Mouse (Mus musculus) kidney, embryonic 14.5 days (tissue): ENCODE measurements around the gene Wnk2. TPM values are rescaled to one million over a fixed set of nuclear protein-coding genes. Genes with fewer than 3 reads are reported as not detected.

Source experiments
- ATAC-seq: fragments of 200-750 bp; cut with Nextera tagmentation; 2 replicates; pipeline ENCODE4 v1.8.0; 2017; ENCODE audit warnings: moderate number of reproducible peaks, mild to moderate bottlenecking, moderate TSS enrichment, moderate library complexity; ENCODE audit not compliant: low FRiP score, low TSS enrichment
- H3K27ac ChIP-seq: fragments of 300-500 bp; sonication (generic); 2 replicates; pipeline ENCODE4 v1.5.1; 2014; ENCODE audit warnings: low read depth, mild to moderate bottlenecking, low read length, moderate library complexity, mixed read lengths
- H3K27me3 ChIP-seq: fragments of 300-500 bp; sonication (generic); 2 replicates; pipeline ENCODE4 v1.6.1; 2014; ENCODE audit warnings: mild to moderate bottlenecking, low read length; ENCODE audit not compliant: control insufficient read depth, insufficient read depth
- H3K36me3 ChIP-seq: fragments of 300-500 bp; sonication (generic); 2 replicates; pipeline ENCODE4 v1.6.1; 2014; ENCODE audit warnings: low read length, mixed read lengths; ENCODE audit not compliant: control insufficient read depth, insufficient read depth
- H3K4me1 ChIP-seq: fragments of 300-500 bp; sonication (generic); 2 replicates; pipeline ENCODE4 v1.6.1; 2014; ENCODE audit warnings: low read length, mixed read lengths; ENCODE audit not compliant: control insufficient read depth, insufficient read depth
- H3K4me2 ChIP-seq: fragments of 300-500 bp; sonication (generic); replicated peaks from 2 replicates; pipeline ENCODE4 v1.6.1; 2014; ENCODE audit warnings: low read depth, mild to moderate bottlenecking, low read length
- H3K4me3 ChIP-seq: fragments of 300-500 bp; sonication (generic); 2 replicates; pipeline ENCODE4 v1.5.1; 2014; ENCODE audit warnings: mild to moderate bottlenecking, low read length
- H3K9ac ChIP-seq: fragments of 300-500 bp; sonication (generic); 2 replicates; pipeline ENCODE4 v1.6.1; 2014; ENCODE audit warnings: low read depth, mild to moderate bottlenecking, low read length, moderate library complexity
- H3K9me3 ChIP-seq: fragments of 300-500 bp; sonication (generic); 2 replicates; pipeline ENCODE4 v1.6.1; 2016; ENCODE audit warnings: low read length; ENCODE audit not compliant: control insufficient read depth
- WGBS: fragments of 180-500 bp; shearing (Covaris S2); extraction: QIAGEN DNeasy Blood & Tissue Kit; methylation state at CpG from one replicate; pipeline ENCODE4 v1.1.7; 2014; 5-methylcytosine and 5-hydroxymethylcytosine counted together
- polyA plus RNA-seq: library from polyadenylated mRNA; unstranded; fragments of >200 nt; fragmentation: Nextera tagmentation; extraction: Ambion mirVana; gene quantifications from 2 replicates; pipeline ENCODE4 v1.2.1, GENCODE M21; 2014

Wnk2 gene
- polyA plus RNA-seq, 1 experiment from 2014 or later, result 1.7 TPM

DNA sequence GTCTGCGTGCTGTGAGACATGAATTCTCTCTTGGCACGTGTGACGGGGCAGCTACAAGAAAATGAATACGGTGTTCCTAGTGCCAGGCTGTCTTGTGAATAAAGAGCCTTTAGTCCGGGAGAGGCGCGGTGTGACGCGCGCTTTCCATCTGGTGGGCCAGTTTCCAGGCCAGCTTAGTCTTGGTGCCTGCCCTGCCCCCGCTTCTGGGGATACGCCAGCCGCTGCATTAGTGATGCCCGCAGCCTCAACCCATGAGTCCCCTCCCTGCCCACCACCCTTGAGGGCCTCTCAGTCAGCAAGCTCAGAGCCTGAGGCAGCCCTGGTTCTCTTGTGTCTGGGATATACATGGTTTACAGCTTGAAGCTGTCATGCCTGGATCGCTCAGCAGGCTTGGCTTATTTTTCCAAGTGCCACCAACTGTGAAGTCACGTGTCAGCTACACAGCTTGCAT, 131.5 kb downstream of the Wnk2 start:
- WGBS, result 3% methylated on average over 16 of the region's 16 CpGs
- peak overlapping the region; percentile 66 for H3K27ac ChIP-seq
- peak overlapping the region; percentile 54 for H3K4me2 ChIP-seq
- ATAC-seq, result peak; percentile 93
- H3K36me3 ChIP-seq, result no peaks in the 10 kb centered on the region
- peaks cover 2% of the 10 kb centered on the region; the same call in 1 of the 2 replicates for H3K9me3 ChIP-seq
- H3K4me3 ChIP-seq, result peak overlapping the region; percentile 19
- H3K9ac ChIP-seq, result peak overlapping the region; percentile 25; the same call in 1 of the 2 replicates
- H3K27me3 ChIP-seq, result no peaks in the 10 kb centered on the region
- H3K4me1 ChIP-seq, result peaks cover 17% of the 10 kb centered on the region

DNA sequence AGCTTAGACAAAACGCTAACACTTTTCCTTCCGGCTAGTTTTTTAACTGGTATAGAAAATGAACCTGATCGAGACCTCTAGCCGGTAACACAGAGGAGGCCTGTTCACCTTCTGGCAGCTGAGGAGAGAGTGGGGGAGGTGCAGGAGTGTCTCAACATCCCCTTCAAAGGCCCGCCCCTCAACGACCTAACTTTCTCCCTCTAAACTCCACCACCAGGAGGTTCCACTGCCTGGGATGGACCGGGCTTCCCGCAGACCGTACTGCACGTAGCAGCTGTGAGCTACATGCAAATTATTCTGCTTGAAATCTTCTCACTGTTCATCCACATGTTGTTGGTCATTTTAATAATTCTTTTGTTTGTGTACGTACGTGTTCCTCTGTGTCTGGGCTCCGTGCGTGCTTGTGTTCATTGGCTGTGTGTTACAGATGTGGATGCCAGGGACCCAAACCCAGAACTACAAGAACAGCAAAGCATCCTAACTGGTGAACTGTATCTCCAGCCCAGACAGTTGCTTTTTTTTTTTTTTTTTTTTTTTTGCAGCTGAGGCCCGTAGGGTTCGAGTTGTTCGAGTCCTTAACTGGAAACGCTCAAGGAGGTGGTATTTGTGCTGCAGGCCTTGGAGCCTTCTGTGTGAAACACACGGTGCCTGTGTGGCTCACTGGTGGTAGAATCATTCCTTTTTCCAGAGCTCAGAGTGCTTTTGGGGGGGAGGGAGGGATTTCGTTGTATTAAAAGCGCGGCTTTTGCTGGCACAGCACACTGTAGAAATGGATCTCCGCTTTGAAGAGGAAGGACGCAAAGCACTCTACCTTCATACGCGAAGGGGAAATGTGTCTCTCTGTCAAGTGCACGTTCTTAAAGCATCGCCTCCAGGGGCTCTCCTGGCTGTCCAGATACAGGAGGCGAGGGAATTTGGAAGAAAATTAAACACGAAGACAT, 132.2 kb downstream of the Wnk2 start:
- Histone ChIP-seq H3K4me2 (peak overlapping the region; percentile 54), H3K9me3 (peaks cover 2% of the 10 kb centered on the region; the same call in 1 of the 2 replicates), H3K9ac (peak overlapping the region; percentile 25; the same call in 1 of the 2 replicates), H3K27me3 (no peaks in the 10 kb centered on the region), H3K27ac (peak overlapping the region; percentile 66), H3K36me3 (no peaks in the 10 kb centered on the region), H3K4me1 (peaks cover 17% of the 10 kb centered on the region), H3K4me3 (peak overlapping the region; percentile 19; the same call in 1 of the 2 replicates)
- WGBS, result 4% methylated on average over 30 of the region's 30 CpGs
- peak; percentile 65 for ATAC-seq

DNA sequence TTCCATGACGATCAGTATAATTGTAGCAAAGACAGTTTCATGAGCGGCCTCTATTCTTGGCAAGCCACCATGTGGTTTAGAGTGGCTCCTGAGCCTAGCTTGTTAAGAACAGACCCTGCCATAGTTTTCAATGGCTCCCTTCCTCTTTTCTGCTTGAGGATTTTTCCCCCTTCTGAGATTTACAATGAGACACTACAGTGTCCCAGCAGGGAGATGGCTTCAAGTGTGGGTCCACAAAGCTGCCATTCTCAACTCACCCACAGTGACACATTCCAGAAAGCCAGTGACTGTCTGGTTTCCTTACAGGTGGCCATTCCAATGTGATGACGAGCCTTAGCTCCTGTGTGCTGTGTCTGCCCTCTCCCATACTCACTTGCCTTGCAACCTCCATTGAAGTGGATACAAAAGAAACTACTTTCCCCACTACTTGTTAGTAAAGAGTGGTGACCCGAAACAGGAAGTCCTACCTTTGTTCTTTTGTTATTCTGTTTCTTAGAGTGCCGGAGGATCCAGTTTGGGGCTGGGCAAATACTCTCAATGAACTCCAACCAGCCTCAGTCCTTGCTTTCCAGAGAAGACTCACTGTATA, 134.5 kb downstream of the Wnk2 start:
- H3K4me3 ChIP-seq, result no peak overlapping the region
- no peaks in the 10 kb centered on the region for H3K27me3 ChIP-seq
- 57% methylated on average over 5 of the region's 5 CpGs for WGBS
- no peak overlapping the region for H3K9ac ChIP-seq
- no peak overlapping the region for H3K4me2 ChIP-seq
- ATAC-seq, result no peak
- no peaks in the 10 kb centered on the region for H3K36me3 ChIP-seq
- peaks cover 14% of the 10 kb centered on the region for H3K4me1 ChIP-seq
- H3K9me3 ChIP-seq, result peaks cover 2% of the 10 kb centered on the region; the same call in 1 of the 2 replicates
- H3K27ac ChIP-seq, result no peak overlapping the region

DNA sequence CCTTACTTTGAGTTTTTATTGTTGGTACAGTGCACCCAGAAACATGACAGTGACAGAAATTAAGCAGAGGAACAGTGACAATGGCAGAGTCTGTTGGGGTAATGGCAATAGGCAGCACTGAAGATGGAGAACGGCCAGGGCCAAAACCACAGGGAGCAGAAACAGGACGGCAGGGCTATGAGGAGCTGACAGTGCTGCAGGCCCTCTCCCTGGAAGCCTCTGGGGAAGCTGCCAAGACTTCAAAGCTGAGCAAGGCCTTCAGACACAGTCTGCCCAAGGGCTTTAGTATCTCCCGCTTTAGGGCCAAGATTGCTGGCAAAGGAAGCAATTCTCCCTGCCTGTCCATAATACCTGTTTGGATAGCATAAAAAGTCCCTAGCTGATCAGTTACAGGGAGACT, 146.1 kb downstream of the Wnk2 start:
- Histone ChIP-seq H3K4me3 (no peak overlapping the region), H3K27me3 (no peaks in the 10 kb centered on the region), H3K9me3 (no peaks in the 10 kb centered on the region), H3K27ac (no peak overlapping the region), H3K9ac (no peak overlapping the region), H3K36me3 (no peaks in the 10 kb centered on the region), H3K4me2 (no peak overlapping the region), H3K4me1 (no peaks in the 10 kb centered on the region)
- no peak for ATAC-seq
- WGBS, result 63% methylated on average over 3 of the region's 3 CpGs

DNA sequence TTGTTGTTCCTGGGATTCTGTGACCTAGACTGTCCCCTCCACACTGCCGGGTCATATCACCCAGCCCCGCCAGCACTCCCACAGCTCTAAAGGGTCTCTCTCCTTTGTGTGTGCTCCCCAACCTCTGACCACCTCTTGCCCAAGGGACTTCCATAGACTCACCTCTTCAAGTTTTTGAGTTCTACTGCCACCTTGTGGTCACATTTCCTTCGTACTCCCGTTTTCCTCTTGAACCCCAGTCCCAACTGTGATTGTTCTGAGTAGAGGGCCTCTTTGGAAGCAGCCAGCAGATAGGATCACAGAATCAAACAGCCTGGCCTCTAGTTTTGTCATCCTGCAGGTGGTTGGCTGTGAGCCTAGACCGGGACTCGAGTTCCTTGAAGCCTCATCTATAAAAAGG, 149.2 kb downstream of the Wnk2 start:
- no peaks in the 10 kb centered on the region for H3K9me3 ChIP-seq
- H3K9ac ChIP-seq, result no peak overlapping the region
- 0 out of 2 replicates have a peak, but pooled peaks cover 6% of the 10 kb centered on the region for H3K4me1 ChIP-seq
- H3K27me3 ChIP-seq, result no peaks in the 10 kb centered on the region
- H3K36me3 ChIP-seq, result no peaks in the 10 kb centered on the region
- ATAC-seq, result peak; percentile 62; the same call in 1 of the 2 replicates
- 11% methylated on average over 6 of the region's 6 CpGs for WGBS
- no peak overlapping the region for H3K4me3 ChIP-seq
- no peak overlapping the region for H3K4me2 ChIP-seq
- H3K27ac ChIP-seq, result no peak overlapping the region

DNA sequence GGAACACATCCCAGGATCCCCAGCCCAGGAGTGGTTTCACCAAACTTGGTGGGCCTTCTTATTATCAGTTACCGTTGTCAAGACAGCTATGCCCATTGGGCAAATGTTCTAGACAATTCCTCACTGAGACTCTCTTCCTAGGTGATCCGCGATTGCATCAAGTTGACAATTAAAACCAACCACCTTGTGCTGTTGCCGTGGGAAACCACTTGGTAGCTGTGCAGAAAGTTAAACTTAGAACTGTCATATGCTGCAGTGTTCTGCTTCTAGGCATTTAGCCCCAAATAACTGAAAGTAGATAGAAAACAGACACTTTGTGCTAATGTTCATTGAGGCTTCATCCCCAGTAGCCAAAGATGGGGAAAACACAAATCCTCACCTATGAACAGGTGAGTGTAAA, 151.1 kb downstream of the Wnk2 start:
- Histone ChIP-seq H3K27me3 (no peaks in the 10 kb centered on the region), H3K4me2 (no peak overlapping the region), H3K9ac (no peak overlapping the region), H3K36me3 (no peaks in the 10 kb centered on the region), H3K27ac (no peak overlapping the region), H3K4me1 (0 out of 2 replicates have a peak, but pooled peaks cover 6% of the 10 kb centered on the region), H3K9me3 (no peaks in the 10 kb centered on the region), H3K4me3 (no peak overlapping the region)
- ATAC-seq, result no peak
- WGBS, result 83% methylated on average over 4 of the region's 4 CpGs

DNA sequence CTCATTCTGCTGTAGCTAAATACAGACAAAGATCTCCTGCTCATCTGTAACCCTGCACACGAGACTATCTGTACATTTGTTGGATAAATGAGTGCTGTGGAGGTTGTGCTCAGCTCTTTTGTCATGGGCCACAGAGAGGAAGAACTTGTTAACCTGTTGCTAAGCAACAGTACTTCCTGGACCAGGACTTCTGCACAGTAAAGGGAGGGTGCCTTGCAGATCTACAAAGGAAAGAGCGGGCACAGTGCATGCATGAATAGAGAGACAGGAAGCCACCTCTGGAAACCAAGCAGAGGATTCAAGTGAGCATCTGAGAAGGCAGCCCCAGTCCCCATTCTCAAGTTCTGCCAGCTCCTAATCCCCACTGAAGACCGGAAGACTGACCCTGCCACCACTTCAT, 152.9 kb downstream of the Wnk2 start:
- Histone ChIP-seq H3K27ac (no peak overlapping the region), H3K4me2 (no peak overlapping the region), H3K36me3 (no peaks in the 10 kb centered on the region), H3K4me3 (no peak overlapping the region), H3K27me3 (no peaks in the 10 kb centered on the region), H3K9ac (no peak overlapping the region), H3K4me1 (0 out of 2 replicates have a peak, but pooled peaks cover 6% of the 10 kb centered on the region), H3K9me3 (no peaks in the 10 kb centered on the region)
- ATAC-seq, result 0 out of 2 replicates have a peak, but pooled peaks have one; percentile 68
- 34% methylated on average over 3 of the region's 3 CpGs for WGBS

DNA sequence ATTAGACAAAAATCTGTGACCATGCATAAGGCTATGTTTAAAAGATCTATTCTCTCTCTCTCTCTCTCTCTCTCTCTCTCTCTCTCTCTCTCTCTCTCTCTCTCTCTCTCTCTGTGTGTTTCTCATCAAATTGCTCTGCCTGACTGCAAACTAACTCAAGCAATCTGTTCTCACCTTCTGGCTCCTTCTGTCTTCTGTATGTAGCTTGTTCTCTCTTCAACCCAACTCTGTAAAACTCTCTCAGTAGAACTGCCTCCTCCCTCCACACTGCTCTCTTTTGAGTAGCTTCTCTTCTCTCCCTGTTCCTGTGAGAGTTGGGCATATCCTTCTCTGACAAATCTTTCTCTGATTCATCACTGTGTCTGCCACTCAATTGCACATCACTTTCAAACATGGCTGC, 154.9 kb downstream of the Wnk2 start:
- Histone ChIP-seq H3K27me3 (no peaks in the 10 kb centered on the region), H3K27ac (no peak overlapping the region), H3K4me2 (no peak overlapping the region), H3K9ac (no peak overlapping the region), H3K9me3 (no peaks in the 10 kb centered on the region), H3K4me3 (no peak overlapping the region), H3K36me3 (no peaks in the 10 kb centered on the region), H3K4me1 (0 out of 2 replicates have a peak, but pooled peaks cover 6% of the 10 kb centered on the region)
- no peak for ATAC-seq

DNA sequence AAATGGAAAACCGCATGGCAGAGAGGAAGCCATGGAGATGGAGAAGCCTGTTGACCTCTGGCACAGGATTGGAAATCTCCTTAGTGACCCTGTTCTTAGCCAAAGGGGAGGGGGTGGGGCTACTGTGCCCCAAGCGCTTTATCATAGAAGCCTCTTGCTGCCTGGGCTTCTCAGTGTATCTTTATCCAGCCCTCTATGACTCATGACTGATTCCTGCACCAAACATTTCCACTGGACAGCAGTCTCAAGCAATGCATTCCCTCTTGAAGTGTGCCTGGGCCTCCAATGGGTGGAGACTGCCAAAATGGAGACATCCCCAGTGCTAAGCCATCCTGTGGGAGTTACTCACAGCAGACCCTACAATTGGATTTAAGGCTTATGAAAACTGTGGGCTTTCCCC, 157.7 kb downstream of the Wnk2 start:
- H3K27ac ChIP-seq, result no peak overlapping the region
- WGBS, result 92% methylated on average over 2 of the region's 2 CpGs

More for the DNA sequence above, 157.7 kb downstream of the Wnk2 start:
- no peaks in the 10 kb centered on the region for H3K27me3 ChIP-seq
- H3K36me3 ChIP-seq, result no peaks in the 10 kb centered on the region
- no peak overlapping the region for H3K4me2 ChIP-seq
- ATAC-seq, result no peak
- no peaks in the 10 kb centered on the region for H3K9me3 ChIP-seq
- no peak overlapping the region for H3K4me3 ChIP-seq
- 0 out of 2 replicates have a peak, but pooled peaks cover 6% of the 10 kb centered on the region for H3K4me1 ChIP-seq
- no peak overlapping the region for H3K9ac ChIP-seq
